ENCODE assay signal across 23 mouse cellular contexts in genomic region chr17:62802748-62803147, GRCm38 (mm10).
DNase-seq lines count a peak whose midpoint lies in the region; ATAC-seq and TF ChIP-seq lines count a peak whose summit lies in the region.
"Had no signal": no experiment of that assay in that cellular context is flagged by ENCODE, and none has a peak within 500 bp of the region (broad histone marks: within the 10 kb centered on the region; RNA-seq: fewer than 3 reads in every experiment).

No protein-coding gene starts in this region.

- in situ Hi-C loops in CH12.LX (cut with MboI; ENCODE audit: low pct_ligation_motif_present, low pct_unique_long_range_greater_than_20kb, low sequenced_read_pairs), result no loop called here

- H3K27ac ChIP-seq in embryonic facial prominence, embryonic 14.5 days (replicated peaks; ENCODE audit: low read depth, low read length), result no peak overlapping the region
- no peak overlapping the region for H3K27ac ChIP-seq in embryonic facial prominence, embryonic 10.5 days (replicated peaks)
- no peak overlapping the region for H3K27ac ChIP-seq in liver, postnatal 0 days (ENCODE audit: low read depth)
- H3K27ac ChIP-seq in CH12.LX (ENCODE audit: insufficient read depth, low read depth), result no peak overlapping the region
- H3K27ac ChIP-seq: forebrain, embryonic 13.5 days; hindbrain, embryonic 10.5 days; hindbrain, postnatal 0 days; left cerebral cortex, adult 2 months; liver, embryonic 15.5 days; macrophage had no signal

- H3K27me3 ChIP-seq in embryonic facial prominence, embryonic 14.5 days (replicated peaks; ENCODE audit: control insufficient read depth, insufficient read depth, low read length), result no peaks in the 10 kb centered on the region
- H3K27me3 ChIP-seq in embryonic facial prominence, embryonic 10.5 days (replicated peaks; ENCODE audit: low read depth, poor library complexity, severe bottlenecking), result no peaks in the 10 kb centered on the region
- H3K27me3 ChIP-seq in liver, postnatal 0 days (ENCODE audit: insufficient read depth, low read length), result no peaks in the 10 kb centered on the region
- no peaks in the 10 kb centered on the region for H3K27me3 ChIP-seq in CH12.LX (replicated peaks)
- H3K27me3 ChIP-seq: forebrain, embryonic 13.5 days; liver, embryonic 15.5 days had no signal

- TF ChIP-seq RAD21 in CH12.LX (IDR thresholded peaks at IDR 0.05; ENCODE audit: low read depth, low read length), result peak; percentile 15

- no peaks in the 10 kb centered on the region for H3K9me3 ChIP-seq in embryonic facial prominence, embryonic 14.5 days (ENCODE audit: control insufficient read depth, low read length)
- no peaks in the 10 kb centered on the region for H3K9me3 ChIP-seq in embryonic facial prominence, embryonic 10.5 days
- H3K9me3 ChIP-seq in liver, postnatal 0 days (ENCODE audit: low read length), result no peaks in the 10 kb centered on the region
- no peaks in the 10 kb centered on the region for H3K9me3 ChIP-seq in CH12.LX (replicated peaks; ENCODE audit: low read length)
- H3K9me3 ChIP-seq: forebrain, embryonic 13.5 days; hindbrain, embryonic 10.5 days; liver, embryonic 15.5 days had no signal

- H3K79me2 ChIP-seq in CH12.LX (replicated peaks; ENCODE audit: control insufficient read depth, extremely low read depth, insufficient read depth, poor library complexity, severe bottlenecking), result no peaks in the 10 kb centered on the region

- H3K4me3 ChIP-seq in embryonic facial prominence, embryonic 14.5 days (ENCODE audit: low read depth, low read length), result no peak overlapping the region
- H3K4me3 ChIP-seq in embryonic facial prominence, embryonic 10.5 days, result no peak overlapping the region
- no peak overlapping the region for H3K4me3 ChIP-seq in liver, postnatal 0 days (ENCODE audit: low read depth, low read length)
- H3K4me3 ChIP-seq in CH12.LX (replicated peaks in 1 of 3; ENCODE audit: low read depth in 2 of 3, low read length in 2 of 3, poor library complexity in 1 of 3), result no peak overlapping the region
- H3K4me3 ChIP-seq: erythroblast, embryonic 14.5 days; forebrain, embryonic 13.5 days; hindbrain, embryonic 10.5 days; left cerebral cortex, adult 2 months; liver, embryonic 15.5 days had no signal

- DNase-seq in embryonic facial prominence, embryonic 14.5 days (ENCODE audit: low spot score), result peak; percentile 75
- DNase-seq in embryonic facial prominence, embryonic 10.5 days (ENCODE audit: low spot score), result no peak
- DNase-seq in liver, postnatal 0 days, result no peak
- DNase-seq in liver (no peak), CH12.LX (ENCODE audit: extremely low read depth) (peak; percentile 6)
- DNase-seq in induced T-regulatory cell, adult 2 months (ENCODE audit: low read depth), result peak; percentile 44
- DNase-seq in ovary, postnatal 36 days (ENCODE audit: low spot score), result no peak
- DNase-seq: cerebellum, adult 8-10 months; gastrocnemius, postnatal 14 days; heart, adult 18-20 months; kidney, adult 2 months; kidney, postnatal 14 days; layer of hippocampus, adult 9-11 months; retina, postnatal 1 day; right cerebral cortex, postnatal 4 days had no signal

- H3K9ac ChIP-seq in embryonic facial prominence, embryonic 14.5 days (ENCODE audit: low read depth, low read length), result no peak overlapping the region
- H3K9ac ChIP-seq in liver, postnatal 0 days (replicated peaks), result no peak overlapping the region
- no peak overlapping the region for H3K9ac ChIP-seq in CH12.LX (ENCODE audit: insufficient read depth, low read depth)
- H3K9ac ChIP-seq: forebrain, embryonic 13.5 days; liver, embryonic 15.5 days had no signal

- no peak overlapping the region for H3K4me2 ChIP-seq in embryonic facial prominence, embryonic 14.5 days (ENCODE audit: low read depth, low read length)
- no peak overlapping the region for H3K4me2 ChIP-seq in liver, postnatal 0 days (ENCODE audit: low read depth, low read length)
- no peak overlapping the region for H3K4me2 ChIP-seq in CH12.LX (ENCODE audit: insufficient read depth, low read depth, poor library complexity, severe bottlenecking)
- H3K4me2 ChIP-seq: forebrain, embryonic 13.5 days; liver, embryonic 15.5 days; midbrain, embryonic 11.5 days had no signal

- no peak for TF ChIP-seq POLR2A in CH12.LX (IDR thresholded peaks at IDR 0.05; ENCODE audit: low read depth, low read length)

- no peaks in the 10 kb centered on the region for H3K36me3 ChIP-seq in embryonic facial prominence, embryonic 14.5 days (ENCODE audit: control insufficient read depth, insufficient read depth, low read length)
- H3K36me3 ChIP-seq in embryonic facial prominence, embryonic 10.5 days (replicated peaks), result peaks cover 7% of the 10 kb centered on the region
- no peaks in the 10 kb centered on the region for H3K36me3 ChIP-seq in liver, postnatal 0 days (replicated peaks; ENCODE audit: insufficient read depth, low read length)
- no peaks in the 10 kb centered on the region for H3K36me3 ChIP-seq in CH12.LX (replicated peaks in 1 of 2; ENCODE audit: control insufficient read depth in 1 of 2, insufficient read depth in 1 of 2, low read length in 1 of 2)
- H3K36me3 ChIP-seq: liver, embryonic 15.5 days had no signal

- dilution Hi-C loops in CH12.LX (cut with MboI; ENCODE audit: extremely low pct_ligation_motif_present, extremely low pct_unique_long_range_greater_than_20kb, low sequenced_read_pairs), result no loop called here

- no peak for TF ChIP-seq EP300 in liver, postnatal 0 days (IDR thresholded peaks at IDR 0.05; ENCODE audit: low read depth)
- TF ChIP-seq EP300 in CH12.LX (IDR thresholded peaks at IDR 0.05; ENCODE audit: low read length), result no peak

- no peaks in the 10 kb centered on the region for H3K4me1 ChIP-seq in embryonic facial prominence, embryonic 14.5 days (ENCODE audit: control insufficient read depth, insufficient read depth, low read length)
- peaks cover 10% of the 10 kb centered on the region; the same call in 1 of the 2 replicates for H3K4me1 ChIP-seq in embryonic facial prominence, embryonic 10.5 days
- no peaks in the 10 kb centered on the region for H3K4me1 ChIP-seq in liver, postnatal 0 days (ENCODE audit: insufficient read depth)
- H3K4me1 ChIP-seq in CH12.LX (ENCODE audit: control insufficient read depth in 1 of 2, insufficient read depth in 2 of 2), result no peaks in the 10 kb centered on the region
- H3K4me1 ChIP-seq: forebrain, embryonic 13.5 days; hindbrain, embryonic 10.5 days; liver, embryonic 15.5 days had no signal

- 0 out of 2 replicates have a peak, but pooled peaks have one; percentile 5 for TF ChIP-seq CTCF in liver, postnatal 0 days (IDR thresholded peaks at IDR 0.05; ENCODE audit: low read depth)
- TF ChIP-seq CTCF in CH12.LX (conservative IDR thresholded peaks at IDR 0.05 in 1 of 2, IDR thresholded peaks at IDR 0.05 in 1 of 2; ENCODE audit: low read depth in 2 of 2, low read length in 2 of 2), result 0 out of 4 replicates have a peak, but pooled peaks of 1 of the 2 experiments have one; percentile 7

- WGBS in embryonic facial prominence, embryonic 14.5 days, result 66% methylated on average over 6 of the region's 6 CpGs
- WGBS in embryonic facial prominence, embryonic 10.5 days, result 86% methylated on average over 6 of the region's 6 CpGs
- WGBS in liver, postnatal 0 days (ENCODE audit: insufficient replicate concordance), result 71% methylated on average over 6 of the region's 6 CpGs

- no peak for ATAC-seq in embryonic facial prominence, embryonic 14.5 days (ENCODE audit: low read depth)
- ATAC-seq in liver, postnatal 0 days, result no peak
- ATAC-seq: forebrain, embryonic 13.5 days; hindbrain, postnatal 0 days had no signal

TF ChIP-seq in CH12.LX, 34 proteins besides CTCF, POLR2A, EP300 and RAD21:
- TF ChIP-seq ETS1 (conservative IDR thresholded peaks at IDR 0.05; ENCODE audit: low read depth, low read length) (no peak), POLR2AphosphoS2 (IDR thresholded peaks at IDR 0.05; ENCODE audit: low read depth, low read length) (no peak), MYC (IDR thresholded peaks at IDR 0.05; ENCODE audit: low read depth, low read length) (no peak), NRF1 (IDR thresholded peaks at IDR 0.05; ENCODE audit: low read depth, low read length) (no peak), PAX5 (IDR thresholded peaks at IDR 0.05; ENCODE audit: low read length) (no peak), BHLHE40 (IDR thresholded peaks at IDR 0.05; ENCODE audit: low read depth, low read length) (no peak), ELF1 (IDR thresholded peaks at IDR 0.05; ENCODE audit: low read depth, low read length) (no peak), ZNF384 (IDR thresholded peaks at IDR 0.05; ENCODE audit: low read depth, low read length) (no peak)

Comparison
In these comparisons a context has a peak if more than half of its experiments do, and no peak if none do; other contexts are left out.
1. DNase-seq: peak in embryonic facial prominence, embryonic 14.5 days (single experiment), CH12.LX (single experiment) and induced T-regulatory cell, adult 2 months (single experiment); none in embryonic facial prominence, embryonic 10.5 days (single experiment), liver, postnatal 0 days (single experiment), liver (single experiment) and ovary, postnatal 36 days (single experiment).